8 mouse cellular contexts compared by ENCODE assay signal in genomic region chr12:113187584-113188295, GRCm38 (mm10). TPM values are rescaled to one million over a fixed set of nuclear protein-coding genes. Genes with fewer than 3 reads are reported as not detected.
A peak's percentile ranks its signal among the peaks of the same experiment; 100 is the strongest.
DNase-seq lines count a peak whose midpoint lies in the region; ATAC-seq and TF ChIP-seq lines count a peak whose summit lies in the region.

No protein-coding gene starts in this region.

- no peaks in the 10 kb centered on the region for H3K9me3 ChIP-seq in embryonic facial prominence, embryonic 10.5 days
- 0 out of 2 replicates have a peak, but pooled peaks cover 4% of the 10 kb centered on the region for H3K9me3 ChIP-seq in limb, embryonic 13.5 days
- H3K9me3 ChIP-seq in midbrain, embryonic 15.5 days: no peaks in the 10 kb centered on the region

- no peak for ATAC-seq in monocyte, adult 5-6 weeks (replicated peaks; ENCODE audit: insufficient number of reproducible peaks, low FRiP score, low TSS enrichment, poor library complexity, severe bottlenecking)
- peak; percentile 45; the same call in 1 of the 2 replicates for ATAC-seq in limb, embryonic 13.5 days (ENCODE audit: low FRiP score, low read depth)
- ATAC-seq in midbrain, embryonic 15.5 days (replicated peaks): peak; percentile 48

- peak overlapping the region; percentile 49; the same call in 1 of the 2 replicates for H3K27ac ChIP-seq in embryonic facial prominence, embryonic 10.5 days (replicated peaks)
- no peak overlapping the region for H3K27ac ChIP-seq in limb, embryonic 13.5 days
- H3K27ac ChIP-seq in midbrain, embryonic 15.5 days: no peak overlapping the region
- no peak overlapping the region for H3K27ac ChIP-seq in spleen, adult 2 months (ENCODE audit: insufficient read depth, low read length)

- peak overlapping the region; percentile 78 for H3K4me3 ChIP-seq in embryonic facial prominence, embryonic 10.5 days
- H3K4me3 ChIP-seq in limb, embryonic 13.5 days: peak overlapping the region; percentile 60
- H3K4me3 ChIP-seq in midbrain, embryonic 15.5 days: peak overlapping the region; percentile 78
- no peak overlapping the region for H3K4me3 ChIP-seq in spleen, adult 2 months (ENCODE audit: extremely low read depth, insufficient read depth, insufficient read length)

- peak; percentile 85 for TF ChIP-seq CTCF in spleen, adult 2 months (IDR thresholded peaks at IDR 0.05; ENCODE audit: extremely low read depth, insufficient read depth, insufficient read length, insufficient replicate concordance)

- peak overlapping the region; percentile 92 for H3K4me2 ChIP-seq in limb, embryonic 13.5 days (replicated peaks)
- peak overlapping the region; percentile 79 for H3K4me2 ChIP-seq in midbrain, embryonic 15.5 days

- peaks cover 36% of the 10 kb centered on the region for H3K4me1 ChIP-seq in embryonic facial prominence, embryonic 10.5 days
- peaks cover 28% of the 10 kb centered on the region for H3K4me1 ChIP-seq in limb, embryonic 13.5 days
- peaks cover 31% of the 10 kb centered on the region for H3K4me1 ChIP-seq in midbrain, embryonic 15.5 days
- H3K4me1 ChIP-seq in spleen, adult 2 months (ENCODE audit: control insufficient read depth, insufficient read depth, insufficient read length): peaks cover 18% of the 10 kb centered on the region

- peaks cover 35% of the 10 kb centered on the region for H3K36me3 ChIP-seq in embryonic facial prominence, embryonic 10.5 days (replicated peaks)
- peaks cover 35% of the 10 kb centered on the region for H3K36me3 ChIP-seq in limb, embryonic 13.5 days
- peaks cover 26% of the 10 kb centered on the region for H3K36me3 ChIP-seq in midbrain, embryonic 15.5 days (replicated peaks)
- no peaks in the 10 kb centered on the region for H3K36me3 ChIP-seq in spleen, adult 2 months (ENCODE audit: control insufficient read depth, insufficient read depth, low read length)

- peak overlapping the region; percentile 46 for H3K9ac ChIP-seq in limb, embryonic 13.5 days
- peak overlapping the region; percentile 45 for H3K9ac ChIP-seq in midbrain, embryonic 15.5 days

- H3K27me3 ChIP-seq in embryonic facial prominence, embryonic 10.5 days (replicated peaks; ENCODE audit: low read depth, poor library complexity, severe bottlenecking): peaks cover 53% of the 10 kb centered on the region
- H3K27me3 ChIP-seq in limb, embryonic 13.5 days: peaks cover 32% of the 10 kb centered on the region
- no peaks in the 10 kb centered on the region for H3K27me3 ChIP-seq in midbrain, embryonic 15.5 days (replicated peaks)
- peaks cover 10% of the 10 kb centered on the region for H3K27me3 ChIP-seq in spleen, adult 2 months (ENCODE audit: control insufficient read depth, insufficient read depth, low read length)

- TF ChIP-seq POLR2A in spleen, adult 2 months (IDR thresholded peaks at IDR 0.05; ENCODE audit: low read depth, low read length): no peak

- DNase-seq in monocyte, adult 2 months (ENCODE audit: low read depth in 1 of 2, low spot score in 2 of 2): peak; percentile 27 to 52
- DNase-seq in embryonic facial prominence, embryonic 10.5 days (ENCODE audit: low spot score): peak; percentile 91
- peak; percentile 24 to 39 for DNase-seq in heart, adult 9 months (ENCODE audit: low spot score in 2 of 2)
- DNase-seq in kidney, adult 9 months: peak; percentile 46
- peak; percentile 26 to 78 for DNase-seq in spleen, adult 2 months (ENCODE audit: low read depth in 1 of 2, low spot score in 2 of 2)

- 4% methylated on average over 56 of the region's 56 CpGs for WGBS in embryonic facial prominence, embryonic 10.5 days
- 3% methylated on average over 56 of the region's 56 CpGs for WGBS in limb, embryonic 13.5 days
- WGBS in midbrain, embryonic 15.5 days: 3% methylated on average over 56 of the region's 56 CpGs
- WGBS in spleen, adult 2 months: 30% methylated on average over 56 of the region's 56 CpGs

RNA-seq across cellular contexts. Expression of gene Tmem121, which starts 2.0 kb away (rescaled TPM):
- 0.19 TPM in 1 of 3 replicates, not detected in the others for total RNA-seq in monocyte, adult 5-6 weeks (2017)
- 11.4 and 12.1 TPM in 2 replicates for polyA plus RNA-seq in embryonic facial prominence, embryonic 10.5 days (2016; fragmentation: Nextera tagmentation; extraction: Ambion mirVana)
- polyA plus RNA-seq in limb, embryonic 13.5 days (2015; fragmentation: Nextera tagmentation; extraction: Ambion mirVana): 21.2 and 23.4 TPM in 2 replicates
- 44.9 and 50.6 TPM in 2 replicates for polyA plus RNA-seq in midbrain, embryonic 15.5 days (2015; fragmentation: Nextera tagmentation; extraction: Ambion mirVana)
- polyA plus RNA-seq in spleen, adult 2 months (2012; rRNA removed): 1.7 and 2.1 TPM in 2 replicates

RNA-seq across cellular contexts. Expression of gene Tedc1, which starts 31.5 kb away (rescaled TPM):
- total RNA-seq in monocyte, adult 5-6 weeks (2017): 3.6 to 8.8 TPM (median 4.8 TPM) in 3 replicates
- 57.5 and 59.4 TPM in 2 replicates for polyA plus RNA-seq in embryonic facial prominence, embryonic 10.5 days (2016; fragmentation: Nextera tagmentation; extraction: Ambion mirVana)
- polyA plus RNA-seq in limb, embryonic 13.5 days (2015; fragmentation: Nextera tagmentation; extraction: Ambion mirVana): 35.5 and 36.6 TPM in 2 replicates
- polyA plus RNA-seq in midbrain, embryonic 15.5 days (2015; fragmentation: Nextera tagmentation; extraction: Ambion mirVana): 12.7 and 16.3 TPM in 2 replicates
- polyA plus RNA-seq in spleen, adult 2 months (2012; rRNA removed): 16.8 and 23.2 TPM in 2 replicates

RNA-seq across cellular contexts. Expression of gene Crip1, which starts 41.6 kb away (rescaled TPM):
- total RNA-seq in monocyte, adult 5-6 weeks (2017): 1,094 to 1,293 TPM (median 1,104 TPM) in 3 replicates
- 53.6 and 57.1 TPM in 2 replicates for polyA plus RNA-seq in embryonic facial prominence, embryonic 10.5 days (2016; fragmentation: Nextera tagmentation; extraction: Ambion mirVana)
- polyA plus RNA-seq in limb, embryonic 13.5 days (2015; fragmentation: Nextera tagmentation; extraction: Ambion mirVana): 147 and 154 TPM in 2 replicates
- polyA plus RNA-seq in midbrain, embryonic 15.5 days (2015; fragmentation: Nextera tagmentation; extraction: Ambion mirVana): 23.7 and 27.3 TPM in 2 replicates
- 414 and 544 TPM in 2 replicates for polyA plus RNA-seq in spleen, adult 2 months (2012; rRNA removed)

RNA-seq across cellular contexts. Expression of gene Crip2, which starts 47.7 kb away (rescaled TPM):
- total RNA-seq in monocyte, adult 5-6 weeks (2017): 0.57 to 1.7 TPM in 2 of 3 replicates, not detected in the other
- polyA plus RNA-seq in embryonic facial prominence, embryonic 10.5 days (2016; fragmentation: Nextera tagmentation; extraction: Ambion mirVana): 91.8 and 96.4 TPM in 2 replicates
- polyA plus RNA-seq in limb, embryonic 13.5 days (2015; fragmentation: Nextera tagmentation; extraction: Ambion mirVana): 70.0 and 70.4 TPM in 2 replicates
- 370 and 393 TPM in 2 replicates for polyA plus RNA-seq in midbrain, embryonic 15.5 days (2015; fragmentation: Nextera tagmentation; extraction: Ambion mirVana)
- polyA plus RNA-seq in spleen, adult 2 months (2012; rRNA removed): 137 and 141 TPM in 2 replicates

Comparison
In these comparisons a context has a peak if more than half of its experiments do, and no peak if none do; other contexts are left out.
1. DNase-seq: peak in every context shown above with its lines; median percentile 91 in embryonic facial prominence, embryonic 10.5 days; 52 in spleen, adult 2 months; 46 in kidney, adult 9 months; 40 in monocyte, adult 2 months; 32 in heart, adult 9 months.